Mouse (Mus musculus): ENCODE data around the gene Mrtfa. TPM values are rescaled to one million over a fixed set of nuclear protein-coding genes. Genes with fewer than 3 reads are reported as not detected.
A peak's percentile ranks its signal among the peaks of the same experiment; 100 is the strongest.

Mrtfa gene
- polyA plus RNA-seq, 1 experiment, result 80.0 TPM

DNA sequence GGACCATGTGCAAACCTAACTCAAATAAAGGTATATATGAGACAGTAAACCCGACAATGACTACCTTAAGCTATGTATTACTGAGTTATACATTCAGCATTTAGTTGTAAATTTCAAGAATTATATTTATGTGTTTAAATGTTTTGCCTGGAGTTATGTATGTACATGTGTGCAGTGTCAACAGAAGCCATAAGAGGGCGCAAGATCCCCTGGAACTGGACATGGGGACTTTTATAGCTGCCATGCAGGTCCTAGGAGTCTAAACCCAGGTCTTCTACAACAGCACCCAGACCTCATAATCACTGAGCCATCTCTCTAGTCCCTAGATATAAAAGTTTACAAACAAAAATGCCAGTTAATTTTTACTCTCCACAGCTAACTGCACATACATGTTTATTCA lies 117.8 kb downstream of the Mrtfa start:
- TF ChIP-seq POLR2A (IDR thresholded peaks at IDR 0.05; ENCODE audit: low read depth, low read length) (no peak), CTCF (IDR thresholded peaks at IDR 0.05; ENCODE audit: extremely low read depth, insufficient read depth, insufficient read length, insufficient replicate concordance) (no peak)
- Histone ChIP-seq H3K36me3 (ENCODE audit: control insufficient read depth, insufficient read depth, low read length) (peaks cover 2% of the 10 kb centered on the region; the same call in 1 of the 2 replicates), H3K27me3 (ENCODE audit: control insufficient read depth, insufficient read depth, low read length) (no peaks in the 10 kb centered on the region), H3K4me1 (ENCODE audit: control insufficient read depth, insufficient read depth, insufficient read length) (peaks cover 8% of the 10 kb centered on the region; the same call in 1 of the 2 replicates), H3K27ac (ENCODE audit: insufficient read depth, low read length) (no peak overlapping the region), H3K4me3 (ENCODE audit: extremely low read depth, insufficient read depth, insufficient read length) (no peak overlapping the region)
- peak in 1 of 2 experiments; percentile 14 for DNase-seq (ENCODE audit: low read depth in 1 of 2, low spot score in 2 of 2)
- WGBS, result 84% methylated on average over 2 of the region's 2 CpGs

DNA sequence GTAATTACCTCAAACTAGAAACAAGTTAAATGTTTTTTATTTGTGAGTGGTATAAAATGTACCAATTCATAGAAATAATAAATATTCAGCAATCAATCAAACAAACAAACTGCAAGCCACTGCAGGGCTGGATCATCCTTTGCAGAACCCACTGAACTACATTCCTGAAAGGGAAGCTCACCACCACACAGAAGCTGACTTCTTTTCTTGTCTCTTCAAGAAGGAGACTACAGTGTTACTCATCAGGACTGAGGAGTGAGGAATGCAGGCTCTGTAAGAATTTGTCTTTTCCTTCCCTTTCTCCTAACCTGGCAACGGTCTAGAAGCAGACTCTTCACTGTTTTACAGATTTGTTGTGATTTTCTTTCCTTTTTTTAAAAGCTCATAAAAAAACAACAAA lies 120.1 kb downstream of the Mrtfa start:
- H3K27me3 ChIP-seq (ENCODE audit: control insufficient read depth, insufficient read depth, low read length), result no peaks in the 10 kb centered on the region
- DNase-seq (ENCODE audit: low read depth in 1 of 2, low spot score in 2 of 2), result no peak
- WGBS, result 87% methylated on average over 1 of the region's 1 CpGs
- TF ChIP-seq CTCF (IDR thresholded peaks at IDR 0.05; ENCODE audit: extremely low read depth, insufficient read depth, insufficient read length, insufficient replicate concordance) (no peak), POLR2A (IDR thresholded peaks at IDR 0.05; ENCODE audit: low read depth, low read length) (no peak)
- peaks cover 2% of the 10 kb centered on the region; the same call in 1 of the 2 replicates for H3K36me3 ChIP-seq (ENCODE audit: control insufficient read depth, insufficient read depth, low read length)
- H3K27ac ChIP-seq (ENCODE audit: insufficient read depth, low read length), result no peak overlapping the region
- peaks cover 8% of the 10 kb centered on the region; the same call in 1 of the 2 replicates for H3K4me1 ChIP-seq (ENCODE audit: control insufficient read depth, insufficient read depth, insufficient read length)
- H3K4me3 ChIP-seq (ENCODE audit: extremely low read depth, insufficient read depth, insufficient read length), result no peak overlapping the region

DNA sequence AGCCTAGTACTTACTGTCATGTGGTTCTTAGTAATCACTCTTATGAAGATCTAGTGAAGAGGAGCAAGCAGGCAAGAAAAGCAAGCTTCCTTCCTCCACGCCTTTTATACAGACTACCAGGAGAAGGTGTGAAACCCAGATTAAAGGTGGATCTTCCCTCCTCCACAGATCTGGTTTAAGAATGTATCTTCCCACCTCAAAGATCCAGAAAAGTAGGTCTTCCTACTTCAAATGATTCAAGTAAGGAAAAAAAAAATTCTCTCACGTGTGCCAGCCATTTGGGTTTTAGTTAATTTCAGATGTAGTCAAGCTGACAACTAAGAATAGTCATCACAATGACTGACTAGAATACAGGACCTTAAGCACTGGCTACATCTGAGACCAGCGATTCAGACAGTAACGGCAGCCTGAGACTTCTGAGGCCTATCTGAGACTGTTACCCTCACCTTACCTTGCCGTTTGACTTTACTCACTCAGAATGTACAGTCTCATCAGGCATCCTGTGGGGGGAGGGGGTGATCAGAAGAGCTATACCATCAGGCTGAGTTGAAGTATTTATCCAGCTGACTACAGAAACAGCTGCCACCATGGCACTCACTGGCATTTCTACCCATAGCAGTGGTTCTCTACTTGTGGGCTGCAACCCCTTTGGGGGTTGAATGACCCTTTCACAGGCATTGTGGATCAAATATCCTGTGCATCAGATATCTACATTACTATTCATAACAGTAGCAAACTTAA lies 121.7 kb downstream of the Mrtfa start:
- no peaks in the 10 kb centered on the region for H3K4me1 ChIP-seq (ENCODE audit: control insufficient read depth, insufficient read depth, insufficient read length)
- 83% methylated on average over 5 of the region's 5 CpGs for WGBS
- H3K27me3 ChIP-seq (ENCODE audit: control insufficient read depth, insufficient read depth, low read length), result no peaks in the 10 kb centered on the region
- no peak for DNase-seq (ENCODE audit: low read depth in 1 of 2, low spot score in 2 of 2)
- TF ChIP-seq POLR2A (IDR thresholded peaks at IDR 0.05; ENCODE audit: low read depth, low read length) (no peak), CTCF (IDR thresholded peaks at IDR 0.05; ENCODE audit: extremely low read depth, insufficient read depth, insufficient read length, insufficient replicate concordance) (no peak)
- H3K36me3 ChIP-seq (ENCODE audit: control insufficient read depth, insufficient read depth, low read length), result peaks cover 2% of the 10 kb centered on the region; the same call in 1 of the 2 replicates
- no peak overlapping the region for H3K27ac ChIP-seq (ENCODE audit: insufficient read depth, low read length)
- H3K4me3 ChIP-seq (ENCODE audit: extremely low read depth, insufficient read depth, insufficient read length), result no peak overlapping the region

DNA sequence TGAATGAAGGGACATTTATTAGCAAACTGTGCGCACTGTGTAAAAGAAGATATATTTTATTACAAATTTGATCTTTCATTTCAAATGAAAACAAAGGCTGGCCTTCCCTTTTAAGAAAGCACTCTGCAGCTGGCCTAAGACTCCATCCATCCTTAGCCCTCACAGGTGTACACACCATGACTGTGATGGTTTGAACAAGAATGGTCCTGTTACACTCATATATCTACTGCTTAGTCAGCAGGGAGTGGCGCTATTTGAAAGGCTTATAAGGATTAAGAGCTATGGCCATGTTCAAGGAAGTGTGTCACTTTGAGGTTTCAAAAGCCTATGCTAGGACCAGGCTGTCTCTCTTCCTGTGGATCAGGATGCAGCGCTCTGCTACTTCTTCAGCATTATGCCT lies 122.8 kb downstream of the Mrtfa start:
- Histone ChIP-seq H3K27me3 (ENCODE audit: control insufficient read depth, insufficient read depth, low read length) (no peaks in the 10 kb centered on the region), H3K36me3 (ENCODE audit: control insufficient read depth, insufficient read depth, low read length) (peaks cover 3% of the 10 kb centered on the region; the same call in 1 of the 2 replicates), H3K4me1 (ENCODE audit: control insufficient read depth, insufficient read depth, insufficient read length) (no peaks in the 10 kb centered on the region), H3K27ac (ENCODE audit: insufficient read depth, low read length) (no peak overlapping the region), H3K4me3 (ENCODE audit: extremely low read depth, insufficient read depth, insufficient read length) (no peak overlapping the region)
- no peak for TF ChIP-seq POLR2A (IDR thresholded peaks at IDR 0.05; ENCODE audit: low read depth, low read length)
- DNase-seq (ENCODE audit: low read depth in 1 of 2, low spot score in 2 of 2), result no peak
- 93% methylated on average over 3 of the region's 3 CpGs for WGBS

DNA sequence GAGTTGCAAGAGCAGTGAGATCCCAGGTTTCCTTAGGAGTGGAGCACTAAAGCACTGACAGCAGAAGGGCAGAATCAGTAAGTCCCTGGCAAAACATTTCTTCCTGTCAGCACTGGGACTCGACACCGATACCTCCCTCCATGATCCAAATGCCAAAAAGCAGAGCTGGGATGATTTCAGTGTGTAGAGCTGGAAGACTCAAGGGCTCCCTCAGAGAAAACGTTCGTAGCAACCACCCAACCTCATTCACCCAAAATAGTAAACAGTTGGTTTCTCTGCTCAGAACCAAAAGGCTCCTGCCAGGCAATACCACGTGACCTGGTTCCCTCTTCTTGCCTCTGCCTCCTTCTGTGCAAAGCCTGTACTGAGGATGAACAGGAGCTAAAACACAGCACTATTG lies 123.6 kb downstream of the Mrtfa start:
- DNase-seq (ENCODE audit: low read depth in 1 of 2, low spot score in 2 of 2), result no peak
- Histone ChIP-seq H3K4me1 (ENCODE audit: control insufficient read depth, insufficient read depth, insufficient read length) (no peaks in the 10 kb centered on the region), H3K4me3 (ENCODE audit: extremely low read depth, insufficient read depth, insufficient read length) (no peak overlapping the region), H3K27me3 (ENCODE audit: control insufficient read depth, insufficient read depth, low read length) (no peaks in the 10 kb centered on the region), H3K27ac (ENCODE audit: insufficient read depth, low read length) (no peak overlapping the region), H3K36me3 (ENCODE audit: control insufficient read depth, insufficient read depth, low read length) (peaks cover 6% of the 10 kb centered on the region; the same call in 1 of the 2 replicates)
- no peak for TF ChIP-seq CTCF (IDR thresholded peaks at IDR 0.05; ENCODE audit: extremely low read depth, insufficient read depth, insufficient read length, insufficient replicate concordance)
- TF ChIP-seq POLR2A (IDR thresholded peaks at IDR 0.05; ENCODE audit: low read depth, low read length), result no peak
- WGBS, result 57% methylated on average over 5 of the region's 5 CpGs

DNA sequence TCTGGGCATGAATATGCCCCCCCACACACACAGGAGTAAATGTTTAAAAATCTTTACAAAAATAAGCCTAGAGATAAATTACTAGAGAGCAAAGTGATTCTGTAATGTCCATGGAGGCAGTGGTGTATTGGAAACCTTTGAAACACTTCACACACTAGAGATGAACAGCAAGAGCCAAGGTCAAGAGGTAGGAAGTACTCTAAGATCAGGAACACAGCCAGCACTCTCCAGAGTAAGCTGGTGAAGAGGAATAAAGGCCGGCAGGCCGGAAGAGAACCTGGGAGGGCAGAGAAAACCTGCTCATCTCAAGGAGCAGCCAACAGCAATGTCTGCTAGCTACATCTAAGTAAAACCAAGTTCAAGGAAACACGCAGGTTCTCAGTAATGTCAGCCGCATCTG lies 125.9 kb downstream of the Mrtfa start:
- H3K4me1 ChIP-seq (ENCODE audit: control insufficient read depth, insufficient read depth, insufficient read length), result peaks cover 5% of the 10 kb centered on the region; the same call in 1 of the 2 replicates
- no peak overlapping the region for H3K27ac ChIP-seq (ENCODE audit: insufficient read depth, low read length)
- WGBS, result 94% methylated on average over 4 of the region's 4 CpGs
- H3K4me3 ChIP-seq (ENCODE audit: extremely low read depth, insufficient read depth, insufficient read length), result no peak overlapping the region
- H3K36me3 ChIP-seq (ENCODE audit: control insufficient read depth, insufficient read depth, low read length), result peaks cover 4% of the 10 kb centered on the region; the same call in 1 of the 2 replicates
- DNase-seq (ENCODE audit: low read depth in 1 of 2, low spot score in 2 of 2), result no peak
- TF ChIP-seq CTCF (IDR thresholded peaks at IDR 0.05; ENCODE audit: extremely low read depth, insufficient read depth, insufficient read length, insufficient replicate concordance) (no peak), POLR2A (IDR thresholded peaks at IDR 0.05; ENCODE audit: low read depth, low read length) (no peak)
- no peaks in the 10 kb centered on the region for H3K27me3 ChIP-seq (ENCODE audit: control insufficient read depth, insufficient read depth, low read length)

DNA sequence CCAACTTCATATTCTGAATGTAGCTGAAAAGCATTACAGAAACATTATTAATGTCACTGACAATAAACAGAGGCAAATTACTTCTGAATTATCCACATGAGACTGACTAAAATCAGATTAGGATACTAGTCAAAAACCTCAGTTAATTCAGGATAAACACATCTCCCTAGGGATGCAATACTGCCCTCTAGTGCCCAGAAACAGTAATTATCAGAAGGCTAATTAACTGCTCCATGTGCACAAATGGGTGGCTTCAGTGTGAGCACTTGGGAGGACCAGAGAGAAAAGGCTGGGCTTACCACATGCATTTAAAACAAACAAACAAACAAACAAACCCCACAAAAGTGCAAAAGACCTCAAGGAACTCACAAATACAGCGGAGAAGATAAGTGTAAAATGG lies 126.4 kb downstream of the Mrtfa start:
- H3K36me3 ChIP-seq (ENCODE audit: control insufficient read depth, insufficient read depth, low read length), result peaks cover 4% of the 10 kb centered on the region; the same call in 1 of the 2 replicates
- no peak overlapping the region for H3K4me3 ChIP-seq (ENCODE audit: extremely low read depth, insufficient read depth, insufficient read length)
- 83% methylated on average over 1 of the region's 1 CpGs for WGBS
- H3K27me3 ChIP-seq (ENCODE audit: control insufficient read depth, insufficient read depth, low read length), result no peaks in the 10 kb centered on the region
- H3K4me1 ChIP-seq (ENCODE audit: control insufficient read depth, insufficient read depth, insufficient read length), result peaks cover 5% of the 10 kb centered on the region; the same call in 1 of the 2 replicates
- no peak for DNase-seq (ENCODE audit: low read depth in 1 of 2, low spot score in 2 of 2)
- no peak overlapping the region for H3K27ac ChIP-seq (ENCODE audit: insufficient read depth, low read length)
- TF ChIP-seq CTCF (IDR thresholded peaks at IDR 0.05; ENCODE audit: extremely low read depth, insufficient read depth, insufficient read length, insufficient replicate concordance) (peak; percentile 1; the same call in 1 of the 2 replicates), POLR2A (IDR thresholded peaks at IDR 0.05; ENCODE audit: low read depth, low read length) (no peak)
